Mouse (Mus musculus): Measurements from ENCODE around the gene Ttc3.

Gene Ttc3

DNA sequence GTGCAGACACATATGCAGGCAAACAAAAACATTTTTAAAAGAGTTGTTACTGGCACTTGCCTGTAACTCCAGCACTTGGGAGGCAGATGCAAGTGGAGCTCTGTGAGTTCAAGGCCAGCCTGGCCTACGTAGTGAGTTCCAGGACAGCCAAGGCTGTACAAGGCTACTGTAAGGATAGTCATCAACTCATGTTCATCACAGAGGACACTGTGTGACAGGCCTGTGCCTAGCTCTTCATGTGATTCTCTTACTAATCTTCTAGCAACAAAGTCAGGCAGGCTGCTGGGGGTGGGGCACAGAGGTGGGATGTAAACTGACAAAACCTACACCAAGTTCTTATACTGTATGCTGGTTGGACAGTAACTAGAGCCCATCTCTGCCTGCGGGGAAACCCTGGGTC is 136.7 kb downstream of the Ttc3 start:
- DNase-seq (ENCODE audit: low spot score in 2 of 2): no peak

GRCm38 (mm10) chr16:94508769-94509168 is 138.4 kb downstream of the Ttc3 start:
- DNase-seq (ENCODE audit: low spot score in 2 of 2): no peak

GRCm38 (mm10) chr16:94509983-94510382 is 139.6 kb downstream of the Ttc3 start:
- DNase-seq (ENCODE audit: low spot score in 2 of 2): no peak

DNA sequence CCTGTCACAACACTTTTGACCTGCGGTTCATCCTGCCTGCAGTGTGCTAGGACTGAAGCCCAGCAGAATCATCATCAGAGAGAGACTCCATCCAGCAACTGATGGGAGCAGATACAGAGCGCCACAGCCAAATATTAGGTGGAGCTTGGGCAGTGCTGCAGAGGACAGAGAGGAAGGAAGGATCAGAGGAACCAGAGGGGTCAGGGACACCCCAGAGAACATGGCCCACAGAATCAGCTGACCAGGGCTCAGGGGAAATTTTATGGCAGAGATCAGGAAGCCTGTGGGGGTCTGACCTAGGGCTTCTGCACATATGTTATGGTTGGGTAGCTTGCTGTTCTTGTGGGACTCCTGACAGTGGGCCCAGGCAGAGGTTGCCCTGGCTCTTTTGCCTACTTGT is 147.2 kb downstream of the Ttc3 start:
- DNase-seq (ENCODE audit: low spot score in 2 of 2): no peak
